Mouse (Mus musculus) MEL (cell line): ENCODE data around the gene Ptpra. TPM values are rescaled to one million over a fixed set of nuclear protein-coding genes. Genes with fewer than 3 reads are reported as not detected.

ENCODE experiments used
- DNase-seq: peaks from one replicate; pipeline ENCODE4 v3.0.0; 2011; ENCODE audit warnings: low read depth, low spot score
- H3K27ac ChIP-seq: 2 replicates; pipeline ENCODE4 v1.5.1; 2012; ENCODE audit warnings: low read depth, mild to moderate bottlenecking, control low read depth, low read length, moderate library complexity; ENCODE audit not compliant: control insufficient read depth
- H3K27me3 ChIP-seq, 2 experiments: fragments of 150-350 bp in 1 of 2; sonication (generic) in 1 of 2; 2 replicates each; pipeline ENCODE4 v1.6.1; 2012; ENCODE audit warnings: low read length in 2 of 2, mild to moderate bottlenecking in 2 of 2, improper control_type of control experiment in 1 of 2, moderate library complexity in 1 of 2; ENCODE audit not compliant: insufficient read depth in 2 of 2, control insufficient read depth in 1 of 2
- H3K36me3 ChIP-seq, 2 experiments: 2 replicates each; pipeline ENCODE4 v1.6.1; 2012 to 2014; ENCODE audit warnings: low read length in 2 of 2, improper control_type of control experiment in 1 of 2, inconsistent platforms in 1 of 2, mild to moderate bottlenecking in 1 of 2; ENCODE audit not compliant: insufficient read depth in 2 of 2, control insufficient read depth in 1 of 2
- H3K4me1 ChIP-seq, 2 experiments: fragments of 150-350 bp in 1 of 2; sonication (generic) in 1 of 2; 2 replicates each; pipeline ENCODE4 v1.6.1; 2012; ENCODE audit warnings: low read length in 2 of 2, improper control_type of control experiment in 1 of 2, mild to moderate bottlenecking in 1 of 2; ENCODE audit not compliant: insufficient read depth in 2 of 2, control insufficient read depth in 1 of 2
- H3K4me3 ChIP-seq, 2 experiments: fragments of 150-350 bp in 1 of 2; sonication (generic) in 1 of 2; 2 replicates each; pipeline ENCODE4 v1.5.1; 2012; ENCODE audit warnings: low read depth in 2 of 2, low read length in 2 of 2, mild to moderate bottlenecking in 2 of 2, moderate library complexity in 2 of 2, control low read depth in 1 of 2, improper control_type of control experiment in 1 of 2; ENCODE audit not compliant: control insufficient read depth in 1 of 2, insufficient read depth in 1 of 2
- H3K79me2 ChIP-seq: 2 replicates; pipeline ENCODE4 v1.6.1; 2012; ENCODE audit warnings: mild to moderate bottlenecking, low read length, moderate library complexity; ENCODE audit not compliant: control insufficient read depth, poor library complexity, insufficient read depth
- H3K9ac ChIP-seq: 2 replicates; pipeline ENCODE4 v1.6.1; 2012; ENCODE audit warnings: low read depth, mild to moderate bottlenecking, control low read depth, low read length, moderate library complexity; ENCODE audit not compliant: control insufficient read depth, poor library complexity, severe bottlenecking
- H3K9me3 ChIP-seq: fragments of 150-350 bp; sonication (generic); replicated peaks from 2 replicates; pipeline ENCODE4 v1.6.1; 2012; ENCODE audit warnings: mild to moderate bottlenecking, low read length, improper control_type of control experiment, moderate library complexity; ENCODE audit not compliant: insufficient read depth
- BHLHE40 ChIP-seq: IDR thresholded peaks from 2 replicates; pipeline ENCODE4 v1.6.1; 2012; ENCODE audit warnings: low read depth, mild to moderate bottlenecking, inconsistent platforms, low read length, improper control_type of control experiment, borderline replicate concordance
- CHD1 ChIP-seq: IDR thresholded peaks from 2 replicates; pipeline ENCODE4 v1.6.1; 2012; ENCODE audit warnings: low read depth, mild to moderate bottlenecking, inconsistent platforms, low read length, improper control_type of control experiment
- CTCF ChIP-seq, 3 experiments: IDR thresholded peaks in 2 of 3; conservative IDR thresholded peaks in 1 of 3; 2 replicates each; pipeline ENCODE4 v1.5.1; 2011 to 2012; ENCODE audit warnings: low read length in 3 of 3, low read depth in 2 of 3, mild to moderate bottlenecking in 2 of 3, improper control_type of control experiment in 1 of 3, inconsistent platforms in 1 of 3, mixed read lengths in 1 of 3, moderate library complexity in 1 of 3; ENCODE audit not compliant: control insufficient read depth in 1 of 3, insufficient read depth in 1 of 3, poor library complexity in 1 of 3, severe bottlenecking in 1 of 3
- E2F4 ChIP-seq: IDR thresholded peaks from 2 replicates; pipeline ENCODE4 v1.6.1; 2011; ENCODE audit warnings: low read depth, low read length, improper control_type of control experiment, borderline replicate concordance
- ELF1 ChIP-seq: IDR thresholded peaks from 2 replicates; pipeline ENCODE4 v1.6.1; 2014; ENCODE audit warnings: low read depth, mild to moderate bottlenecking, inconsistent platforms, low read length, improper control_type of control experiment, moderate library complexity
- EP300 ChIP-seq, 2 experiments: IDR thresholded peaks; 2 replicates each; pipeline ENCODE4 v1.6.1; 2011; ENCODE audit warnings: improper control_type of control experiment in 2 of 2, low read length in 2 of 2, low read depth in 1 of 2, mild to moderate bottlenecking in 1 of 2
- ETS1 ChIP-seq: IDR thresholded peaks from 2 replicates; pipeline ENCODE4 v1.6.1; 2012; ENCODE audit warnings: low read depth, mild to moderate bottlenecking, inconsistent platforms, low read length, improper control_type of control experiment, moderate library complexity
- HCFC1 ChIP-seq: IDR thresholded peaks from 2 replicates; pipeline ENCODE4 v1.6.1; 2012; ENCODE audit warnings: low read depth, mild to moderate bottlenecking, inconsistent platforms, low read length, improper control_type of control experiment, moderate library complexity
- KAT2A ChIP-seq: conservative IDR thresholded peaks from 2 replicates; pipeline ENCODE4 v1.6.1; 2012; ENCODE audit warnings: low read depth, low read length, improper control_type of control experiment, inconsistent platforms
- MAFK ChIP-seq: IDR thresholded peaks from 2 replicates; pipeline ENCODE4 v1.6.1; 2011; ENCODE audit warnings: low read depth, mild to moderate bottlenecking, low read length, improper control_type of control experiment, borderline replicate concordance
- MAX ChIP-seq: IDR thresholded peaks from 2 replicates; pipeline ENCODE4 v1.6.1; 2011; ENCODE audit warnings: low read length, improper control_type of control experiment
- MAZ ChIP-seq: IDR thresholded peaks from 2 replicates; pipeline ENCODE4 v1.6.1; 2012; ENCODE audit warnings: low read depth, mild to moderate bottlenecking, inconsistent platforms, low read length, improper control_type of control experiment
- MEF2A ChIP-seq: IDR thresholded peaks from 2 replicates; pipeline ENCODE4 v1.6.1; 2014; ENCODE audit warnings: low read depth, mild to moderate bottlenecking, inconsistent platforms, low read length, improper control_type of control experiment; ENCODE audit not compliant: poor library complexity, insufficient replicate concordance, severe bottlenecking; ENCODE audit errors: extremely low read depth
- MYB ChIP-seq: IDR thresholded peaks from 2 replicates; pipeline ENCODE4 v1.6.1; 2011; ENCODE audit warnings: mild to moderate bottlenecking, low read depth, low read length, improper control_type of control experiment
- NELFE ChIP-seq: IDR thresholded peaks from 2 replicates; pipeline ENCODE4 v1.6.1; 2011; ENCODE audit warnings: low read depth, low read length, improper control_type of control experiment
- POLR2AphosphoS2 ChIP-seq: IDR thresholded peaks from 2 replicates; pipeline ENCODE4 v1.6.1; 2011; ENCODE audit warnings: low read length, improper control_type of control experiment
- POLR2AphosphoS5 ChIP-seq: IDR thresholded peaks from 2 replicates; pipeline ENCODE4 v1.6.1; 2012; ENCODE audit warnings: low read depth, borderline replicate concordance, mild to moderate bottlenecking, inconsistent platforms, low read length, moderate library complexity, mixed read lengths
- RCOR1 ChIP-seq: IDR thresholded peaks from 2 replicates; pipeline ENCODE4 v1.6.1; 2012; ENCODE audit warnings: low read depth, mild to moderate bottlenecking, inconsistent platforms, low read length, improper control_type of control experiment
- SIN3A ChIP-seq: IDR thresholded peaks from 2 replicates; pipeline ENCODE4 v1.6.1; 2012; ENCODE audit warnings: low read length, improper control_type of control experiment, inconsistent platforms
- SMC3 ChIP-seq: IDR thresholded peaks from 2 replicates; pipeline ENCODE4 v1.6.1; 2011; ENCODE audit warnings: low read depth, low read length, improper control_type of control experiment
- TAL1 ChIP-seq: IDR thresholded peaks from 2 replicates; pipeline ENCODE4 v1.6.1; 2012; ENCODE audit warnings: mild to moderate bottlenecking, inconsistent platforms, low read length, moderate library complexity, mixed read lengths
- TCF12 ChIP-seq: IDR thresholded peaks from 2 replicates; pipeline ENCODE4 v1.6.1; 2014; ENCODE audit warnings: low read depth, mild to moderate bottlenecking, inconsistent platforms, low read length, improper control_type of control experiment, moderate library complexity
- USF2 ChIP-seq, 2 experiments: IDR thresholded peaks; 2 replicates each; pipeline ENCODE4 v1.6.1; 2011 to 2012; ENCODE audit warnings: improper control_type of control experiment in 2 of 2, low read length in 2 of 2, borderline replicate concordance in 1 of 2, inconsistent platforms in 1 of 2, low read depth in 1 of 2, mild to moderate bottlenecking in 1 of 2; ENCODE audit not compliant: insufficient read depth in 1 of 2
- ZC3H11A ChIP-seq: IDR thresholded peaks from 2 replicates; pipeline ENCODE4 v1.6.1; 2012; ENCODE audit warnings: low read depth, mild to moderate bottlenecking, inconsistent platforms, low read length, improper control_type of control experiment
- ZKSCAN1 ChIP-seq: IDR thresholded peaks from 2 replicates; pipeline ENCODE4 v1.6.1; 2012; ENCODE audit warnings: low read depth, mild to moderate bottlenecking, inconsistent platforms, low read length, improper control_type of control experiment, moderate library complexity
- ZMIZ1 ChIP-seq: IDR thresholded peaks from 2 replicates; pipeline ENCODE4 v1.6.1; 2012; ENCODE audit warnings: low read depth, mild to moderate bottlenecking, inconsistent platforms, low read length, improper control_type of control experiment, moderate library complexity
- ZNF384 ChIP-seq: IDR thresholded peaks from 2 replicates; pipeline ENCODE4 v1.6.1; 2012; ENCODE audit warnings: low read depth, mild to moderate bottlenecking, inconsistent platforms, low read length, improper control_type of control experiment
- polyA plus RNA-seq, 2 experiments: library from polyadenylated mRNA; stranded (reverse) in 1 of 2; unstranded in 1 of 2; fragments of >175 nt in 1 of 2; fragments of >200 nt in 1 of 2; gene quantifications; 2 replicates each; pipeline versions ENCODE4 v1.2.1 to v1.2.4; 2012; ENCODE audit warnings: low replicate concordance in 2 of 2, low read depth in 1 of 2; ENCODE audit not compliant: insufficient read length in 2 of 2, insufficient read depth in 1 of 2, missing spikeins in 1 of 2
- total RNA-seq: library from RNA; depleted of rRNA; stranded (reverse); fragments of 300-350 nt; gene quantifications from 2 replicates; pipeline ENCODE4 v1.2.3, GENCODE M21; 2012

The Ptpra gene
- total and polyA plus RNA-seq, 3 experiments, result 28.1 to 68.3 TPM; not detected in 1

DNA sequence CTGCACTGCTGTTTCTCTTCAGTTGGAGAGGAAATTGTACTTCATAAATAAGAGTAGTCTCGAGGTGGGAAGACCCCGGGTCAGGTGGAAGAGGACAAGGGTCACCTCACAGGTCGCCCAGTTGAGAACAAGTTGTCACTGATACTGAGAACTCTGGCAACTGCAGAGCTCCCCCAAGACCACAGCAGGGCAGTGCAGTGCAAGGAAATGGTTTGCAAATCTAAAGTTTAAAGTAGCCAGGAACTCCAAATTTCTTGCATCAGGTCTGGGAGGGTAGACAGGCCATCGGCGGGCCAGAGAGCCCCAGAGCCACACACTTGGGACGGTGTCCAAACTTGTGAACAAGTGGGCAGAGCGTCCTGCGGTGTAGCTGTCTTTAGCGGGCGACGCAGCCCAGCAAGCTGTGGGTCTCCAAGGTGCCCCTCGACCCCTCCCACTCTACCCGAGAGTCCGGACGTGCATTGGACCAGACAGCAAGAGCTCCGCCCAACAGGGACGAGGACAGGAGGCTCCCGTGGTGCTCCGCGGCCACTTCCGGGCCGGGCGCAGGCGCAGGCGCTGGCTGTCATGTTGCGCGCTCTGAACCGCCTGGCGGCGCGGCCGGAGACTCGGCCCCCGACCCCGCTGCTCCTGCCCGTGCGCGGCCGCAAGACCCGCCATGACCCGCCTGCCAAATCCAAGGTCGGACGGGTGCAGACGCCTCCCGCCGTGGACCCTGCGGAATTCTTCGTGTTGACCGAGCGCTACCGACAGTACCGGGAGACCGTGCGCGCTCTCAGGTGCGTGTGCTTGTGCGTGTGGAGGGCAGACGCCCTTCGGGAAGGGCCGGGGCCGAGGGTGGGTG, 113.4 kb downstream of the Ptpra start, which contains the start of gene Mrps26 (continued):
- TF ChIP-seq ETS1 (no peak), TCF12 (peak; percentile 57; the same call in 1 of the 2 replicates), KAT2A (peak; percentile 55; the same call in 1 of the 2 replicates), ELF1 (peak; percentile 96)

DNA sequence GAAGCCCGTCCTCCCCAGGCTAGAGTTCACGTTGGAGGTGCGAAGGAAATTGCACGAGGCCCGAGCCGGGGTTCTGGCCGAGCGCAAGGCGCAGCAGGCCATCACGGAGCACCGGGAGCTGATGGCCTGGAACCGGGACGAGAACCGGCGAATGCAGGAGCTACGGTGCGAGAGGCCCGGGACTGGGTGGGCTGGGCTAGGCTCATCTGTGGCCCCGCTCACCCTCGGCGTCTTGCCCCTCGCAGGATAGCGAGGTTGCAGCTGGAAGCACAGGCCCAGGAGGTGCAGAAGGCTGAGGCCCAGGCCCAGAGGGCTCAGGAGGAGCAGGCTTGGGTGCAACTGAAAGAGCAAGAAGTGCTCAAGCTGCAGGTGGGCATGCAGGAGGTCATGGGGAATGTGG, 114.0 kb downstream of the Ptpra start:
- DNase-seq, result no peak
- H3K27ac ChIP-seq, result no peak overlapping the region

DNA sequence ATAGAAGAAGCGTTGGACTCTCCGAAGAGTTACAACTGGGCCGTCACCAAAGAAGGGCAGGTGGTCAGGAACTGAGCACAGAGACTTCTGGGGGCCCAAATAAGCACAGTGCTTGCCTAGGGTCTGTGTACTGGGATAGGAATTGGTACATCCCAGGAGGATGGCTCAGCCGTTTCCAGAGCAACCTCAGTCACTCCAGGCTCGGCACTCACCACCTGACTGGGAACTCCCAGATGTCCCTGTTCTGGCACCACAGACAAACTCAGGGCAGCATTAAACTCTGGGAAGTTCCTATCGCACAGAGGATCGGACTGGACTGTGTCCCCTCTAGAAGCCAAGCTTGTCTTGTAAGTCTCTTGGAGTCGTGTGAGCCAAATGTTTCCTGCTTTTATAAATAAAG, 114.9 kb downstream of the Ptpra start:
- no peak for DNase-seq
- Histone ChIP-seq H3K9me3 (no peaks in the 10 kb centered on the region), H3K36me3 (peaks cover 4 to 5% of the 10 kb centered on the region in 2 experiments), H3K27ac (no peak overlapping the region), H3K79me2 (peaks cover 17% of the 10 kb centered on the region), H3K9ac (peak overlapping the region; percentile 91), H3K4me1 (peaks cover 2 to 7% of the 10 kb centered on the region in 2 experiments; a peak in 2 of 4 replicates), H3K4me3 (peak overlapping the region; percentile 88 to 91; a peak in 3 of 4 replicates), H3K27me3 (no peaks in the 10 kb centered on the region)
- no peak for TF ChIP-seq SMC3
- no peak for TF ChIP-seq POLR2AphosphoS5
- no peak for TF ChIP-seq CHD1
- no peak for TF ChIP-seq ELF1
- no peak for TF ChIP-seq TCF12
- no peak for TF ChIP-seq SIN3A
- no peak for TF ChIP-seq POLR2AphosphoS2
- TF ChIP-seq NELFE, result no peak
- no peak for TF ChIP-seq MEF2A
- TF ChIP-seq EP300 (IDR thresholded peaks at IDR 0.05; ENCODE audit: low read depth in 1 of 2, low read length in 2 of 2), result no peak
- no peak for TF ChIP-seq MAZ
- no peak for TF ChIP-seq E2F4

More for the DNA sequence above, 114.0 kb downstream of the Ptpra start:
- Histone ChIP-seq H3K27me3 (no peaks in the 10 kb centered on the region), H3K4me3 (peak overlapping the region; percentile 88 to 91), H3K9ac (peak overlapping the region; percentile 91), H3K9me3 (no peaks in the 10 kb centered on the region), H3K36me3 (peaks cover 4 to 5% of the 10 kb centered on the region in 2 experiments), H3K4me1 (peaks cover 2 to 7% of the 10 kb centered on the region in 2 experiments; a peak in 2 of 4 replicates), H3K79me2 (peaks cover 17% of the 10 kb centered on the region)
- TF ChIP-seq BHLHE40 (no peak), MAX (no peak), MEF2A (no peak), CTCF (IDR thresholded peaks at IDR 0.05 in 2 of 3, conservative IDR thresholded peaks at IDR 0.05 in 1 of 3; ENCODE audit: control insufficient read depth in 1 of 3, insufficient read depth in 1 of 3, low read depth in 2 of 3, low read length in 3 of 3, poor library complexity in 1 of 3, severe bottlenecking in 1 of 3) (no peak), ZNF384 (no peak), HCFC1 (no peak), ZKSCAN1 (no peak), RCOR1 (no peak), MAZ (no peak), USF2 (IDR thresholded peaks at IDR 0.05; ENCODE audit: borderline replicate concordance in 1 of 2, insufficient read depth in 1 of 2, low read depth in 1 of 2, low read length in 2 of 2) (no peak), MYB (no peak), MAFK (no peak), ZC3H11A (no peak), EP300 (IDR thresholded peaks at IDR 0.05; ENCODE audit: low read depth in 1 of 2, low read length in 2 of 2) (no peak), TCF12 (no peak), TAL1 (no peak), SIN3A (no peak), POLR2AphosphoS2 (no peak), ZMIZ1 (no peak)
